Mouse (Mus musculus) left cerebral cortex, adult 9 months (tissue): Measurements from ENCODE around the gene Rpl35.
"Not testable (repeated sequence)": the region's sequence is repeated elsewhere in the genome, so short reads cannot be mapped to it uniquely, and the experiment has no call there.

Experiments
- DNase-seq, 2 experiments: peaks; one replicate each; pipeline ENCODE4 v3.0.0; 2022; ENCODE audit warnings: low spot score in 2 of 2

Rpl35 gene

GRCm38 (mm10) chr2:39005574-39006079 is at the start of gene Rpl35:
Gene Rpl35 (minus strand): TSS chr2:39005624.
- DNase-seq, result no peak

- DNase-seq, result no peak
Observed at GRCm38 (mm10) chr2:39048515-39048914, 43.1 kb upstream of the Rpl35 start.

GRCm38 (mm10) chr2:39040215-39040614 is 34.8 kb upstream of the Rpl35 start:
- DNase-seq, result no peak

GRCm38 (mm10) chr2:39031611-39032010 is 26.2 kb upstream of the Rpl35 start:
- DNase-seq, result no peak

- DNase-seq, result no peak
Observed at GRCm38 (mm10) chr2:39020004-39020403, 14.6 kb upstream of the Rpl35 start.

- no peak for DNase-seq
Observed at GRCm38 (mm10) chr2:39016581-39016980, 11.2 kb upstream of the Rpl35 start.

- DNase-seq, result no peak
Observed at GRCm38 (mm10) chr2:39012768-39013279, 7.4 kb upstream of the Rpl35 start.

- DNase-seq, result no peak
Observed at GRCm38 (mm10) chr2:39011971-39012370, 6.5 kb upstream of the Rpl35 start.

- DNase-seq, result no peak
Observed at GRCm38 (mm10) chr2:39011264-39011663, 5.8 kb upstream of the Rpl35 start.

- not testable (repeated sequence) for DNase-seq
Observed at GRCm38 (mm10) chr2:39010144-39010543, 4.7 kb upstream of the Rpl35 start.

GRCm38 (mm10) chr2:39008954-39009365 is 3.5 kb upstream of the Rpl35 start:
- DNase-seq, result peak in 1 of 2 experiments; percentile 54

GRCm38 (mm10) chr2:39008350-39008851 is 3.0 kb upstream of the Rpl35 start:
- peak in 1 of 2 experiments; percentile 36 for DNase-seq

GRCm38 (mm10) chr2:39007865-39008264 is 2.4 kb upstream of the Rpl35 start:
- peak; percentile 80 to 93 for DNase-seq

GRCm38 (mm10) chr2:39006149-39006730 is 816 bp upstream of the Rpl35 start:
- DNase-seq, result no peak

- peak; percentile 81 to 90 for DNase-seq
Observed at GRCm38 (mm10) chr2:39004880-39005435, 466 bp downstream of the Rpl35 start, which contains the start of gene Arpc5l. Gene Arpc5l (plus strand): TSS chr2:39005348.

- DNase-seq, result no peak
Observed at GRCm38 (mm10) chr2:39004372-39004771, 1.1 kb downstream of the Rpl35 start.

- no peak for DNase-seq
Observed at GRCm38 (mm10) chr2:39003512-39003911, 1.9 kb downstream of the Rpl35 start.

GRCm38 (mm10) chr2:39003106-39003505 is 2.3 kb downstream of the Rpl35 start:
- no peak for DNase-seq

- DNase-seq, result no peak
Observed at GRCm38 (mm10) chr2:39001866-39002265, 3.6 kb downstream of the Rpl35 start.

GRCm38 (mm10) chr2:39000587-39000919 is 4.9 kb downstream of the Rpl35 start:
- no peak for DNase-seq

GRCm38 (mm10) chr2:38999910-39000586 is 5.4 kb downstream of the Rpl35 start:
- no peak for DNase-seq

- no peak for DNase-seq
Observed at GRCm38 (mm10) chr2:38999381-38999780, 6.0 kb downstream of the Rpl35 start.
